Mouse (Mus musculus) kidney, postnatal 14 days (tissue): Measurements from ENCODE around the gene 9130213A22Rik.

Experiments used
- DNase-seq: peaks from one replicate; pipeline ENCODE4 v3.0.0; 2022; ENCODE audit warnings: mixed read lengths

Gene 9130213A22Rik

GRCm38 (mm10) chr11:69122336-69122951, at the start of gene 9130213A22Rik:
9130213A22Rik (minus strand) TSS chr11:69122589.
- DNase-seq: peak; percentile 93

GRCm38 (mm10) chr11:69171626-69172025, 49.2 kb upstream of the 9130213A22Rik start:
- peak; percentile 80 for DNase-seq

DNA sequence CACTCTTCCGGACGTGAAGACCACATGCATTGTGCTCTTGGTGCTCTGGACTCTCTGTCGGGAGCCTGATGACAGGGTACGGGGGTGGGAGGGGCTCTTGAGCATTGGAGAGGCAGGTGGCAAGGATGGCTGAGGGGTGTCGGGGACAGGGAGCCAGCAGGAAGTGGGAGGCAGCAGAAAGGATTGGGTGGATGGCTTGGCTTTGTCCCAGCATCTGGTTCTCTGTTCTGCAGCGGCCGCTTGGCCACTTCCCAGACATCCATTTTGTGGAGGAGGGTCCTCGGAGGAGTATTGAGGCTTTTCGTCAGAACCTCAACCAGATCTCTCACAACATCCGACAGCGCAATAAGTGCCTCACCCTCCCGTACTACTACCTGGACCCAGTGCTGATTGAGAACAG, 46.9 kb upstream of the 9130213A22Rik start:
- no peak for DNase-seq

DNA sequence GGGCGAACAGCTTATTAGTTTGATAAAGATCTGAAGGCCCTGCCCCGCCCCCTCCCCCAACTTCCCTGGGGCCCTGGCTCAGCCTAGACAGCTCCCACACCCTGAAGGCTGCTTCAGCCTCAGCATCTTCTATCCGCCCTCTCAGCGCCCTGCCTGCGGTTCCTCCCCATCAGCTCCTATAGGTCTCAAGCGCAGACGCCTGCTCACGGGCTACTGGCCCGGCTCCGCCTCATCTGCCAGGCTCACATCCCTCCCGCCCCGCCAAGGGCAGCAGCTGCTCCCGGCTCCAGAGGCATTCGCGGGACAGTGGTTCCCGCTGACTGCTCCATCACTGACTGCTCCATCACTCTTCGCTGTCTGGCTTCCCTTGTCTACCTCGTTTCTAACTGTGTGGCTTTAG, 34.4 kb upstream of the 9130213A22Rik start, which contains the start of gene Alox12b:
Gene Alox12b (plus strand): TSS at position 190 of the 400 bp plus-strand sequence.
- DNase-seq: no peak

- no peak for DNase-seq
Measured at GRCm38 (mm10) chr11:69155351-69155750, 33.0 kb upstream of the 9130213A22Rik start.

DNA sequence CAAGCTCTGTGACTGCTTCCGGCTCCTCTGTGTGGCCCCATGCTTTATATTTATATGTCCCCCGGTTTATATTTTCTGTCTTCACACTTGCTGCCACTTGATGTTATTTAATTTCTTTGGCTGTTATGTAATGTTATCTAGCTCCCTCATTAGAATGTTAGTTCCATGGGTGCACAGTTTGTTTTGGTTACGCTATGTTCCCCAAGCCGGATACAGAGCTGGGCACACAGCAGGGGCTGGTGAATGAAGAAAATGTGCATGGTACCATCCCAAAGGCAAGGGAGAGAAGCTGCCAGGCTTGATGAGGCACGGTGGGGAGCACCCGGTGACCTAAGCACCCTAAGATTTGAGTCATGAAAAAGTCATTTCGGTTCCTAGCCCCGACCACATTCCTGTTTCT, 31.4 kb upstream of the 9130213A22Rik start:
- no peak for DNase-seq

- no peak for DNase-seq
Measured at GRCm38 (mm10) chr11:69151004-69151403, 28.6 kb upstream of the 9130213A22Rik start.

GRCm38 (mm10) chr11:69150444-69150843, 28.1 kb upstream of the 9130213A22Rik start:
- DNase-seq: peak; percentile 71

DNA sequence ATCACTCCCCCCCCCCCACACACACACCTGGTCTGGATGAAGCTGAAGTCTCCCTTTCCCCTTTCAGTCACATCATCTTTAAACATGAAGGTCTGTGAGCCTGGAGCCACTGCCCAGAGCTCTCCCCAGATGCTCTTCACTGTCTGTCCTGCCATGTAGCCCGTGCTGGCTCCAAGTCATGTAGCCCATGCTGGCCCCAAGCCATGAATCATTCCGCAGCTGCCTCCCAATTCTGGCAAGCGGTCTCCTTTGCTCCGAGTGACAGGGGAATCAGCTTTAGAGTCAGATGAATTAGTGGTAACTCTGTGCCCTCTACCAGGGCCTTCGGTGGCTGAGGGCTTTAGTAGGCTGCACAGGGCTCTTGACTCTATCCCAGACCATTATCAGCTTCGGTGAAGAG, 27.3 kb upstream of the 9130213A22Rik start:
- no peak for DNase-seq

DNA sequence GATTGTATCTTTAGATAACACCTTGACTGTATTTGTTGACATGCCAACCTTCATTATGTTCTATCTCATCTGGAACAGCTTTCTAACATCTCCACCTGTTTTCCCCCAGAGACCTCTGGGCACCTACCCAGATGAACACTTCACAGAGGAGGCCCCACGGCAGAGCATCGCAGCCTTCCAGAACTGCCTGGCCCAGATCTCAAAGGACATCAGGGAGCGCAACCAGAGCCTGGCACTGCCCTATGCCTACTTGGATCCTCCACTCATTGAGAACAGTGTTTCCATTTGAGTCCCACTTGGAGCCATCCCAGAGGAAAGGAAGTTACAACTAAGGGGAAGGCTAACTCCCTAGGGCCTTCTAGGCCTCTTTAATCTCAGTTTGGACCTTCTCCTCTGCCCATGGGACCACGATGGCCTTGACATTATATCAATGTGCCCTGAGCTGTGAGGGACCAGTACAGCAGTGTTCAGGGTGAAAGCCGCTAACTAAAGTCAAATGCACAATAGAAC, 26.1 kb upstream of the 9130213A22Rik start:
- DNase-seq: no peak

- DNase-seq: no peak
Measured at GRCm38 (mm10) chr11:69147546-69147945, 25.2 kb upstream of the 9130213A22Rik start.

- no peak for DNase-seq
Measured at GRCm38 (mm10) chr11:69135361-69135760, 13.0 kb upstream of the 9130213A22Rik start.

DNA sequence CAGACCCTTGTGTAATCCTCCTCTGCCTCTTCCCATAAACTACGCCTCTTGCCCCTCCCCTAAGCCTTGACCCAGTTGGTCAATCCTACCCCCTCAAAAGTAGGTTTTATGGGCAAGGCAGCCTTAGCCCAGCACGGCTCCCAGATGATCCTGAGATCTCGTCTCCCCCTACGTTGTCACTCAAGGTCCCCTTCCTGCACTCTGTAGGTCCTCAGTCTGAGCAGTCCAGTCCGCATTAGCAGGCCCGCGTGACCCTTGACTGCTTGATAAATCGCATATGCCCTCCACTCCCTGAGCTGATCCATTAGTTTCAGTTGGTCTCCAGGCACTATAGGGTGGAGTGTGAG, 12.2 kb upstream of the 9130213A22Rik start:
- no peak for DNase-seq

DNA sequence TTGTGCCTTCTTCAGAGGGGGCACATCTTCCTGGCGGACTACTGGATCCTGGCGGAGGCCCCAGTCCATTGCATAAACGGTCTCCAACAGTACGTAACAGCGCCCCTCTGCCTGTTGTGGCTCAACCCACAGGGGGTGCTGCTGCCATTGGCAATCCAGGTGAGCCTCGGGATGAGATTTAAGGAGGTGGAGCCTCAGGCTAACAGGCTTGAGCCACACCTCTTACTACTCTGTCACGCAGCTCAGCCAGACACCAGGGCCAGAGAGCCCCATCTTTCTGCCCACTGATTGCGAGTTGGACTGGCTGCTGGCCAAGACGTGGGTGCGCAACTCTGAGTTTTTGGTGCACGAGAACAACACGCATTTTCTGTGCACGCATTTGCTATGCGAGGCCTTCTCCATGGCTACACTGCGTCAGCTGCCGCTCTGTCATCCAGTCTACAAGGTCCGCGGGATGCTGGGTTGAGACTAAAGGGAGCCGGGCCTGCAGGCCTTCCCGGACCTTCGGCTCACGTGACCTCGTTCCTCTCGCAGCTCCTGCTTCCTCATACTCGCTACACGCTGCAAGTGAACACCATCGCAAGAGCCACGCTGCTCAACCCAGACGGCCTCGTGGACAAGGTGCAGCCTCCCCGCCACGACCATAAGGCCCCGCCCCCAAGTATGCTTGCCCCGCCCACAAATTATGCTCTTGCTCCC, 11.7 kb upstream of the 9130213A22Rik start:
- DNase-seq: peak; percentile 64

- DNase-seq: no peak
Measured at GRCm38 (mm10) chr11:69133566-69133922, 11.2 kb upstream of the 9130213A22Rik start.

- no peak for DNase-seq
Measured at GRCm38 (mm10) chr11:69128426-69129122, 6.2 kb upstream of the 9130213A22Rik start.

DNA sequence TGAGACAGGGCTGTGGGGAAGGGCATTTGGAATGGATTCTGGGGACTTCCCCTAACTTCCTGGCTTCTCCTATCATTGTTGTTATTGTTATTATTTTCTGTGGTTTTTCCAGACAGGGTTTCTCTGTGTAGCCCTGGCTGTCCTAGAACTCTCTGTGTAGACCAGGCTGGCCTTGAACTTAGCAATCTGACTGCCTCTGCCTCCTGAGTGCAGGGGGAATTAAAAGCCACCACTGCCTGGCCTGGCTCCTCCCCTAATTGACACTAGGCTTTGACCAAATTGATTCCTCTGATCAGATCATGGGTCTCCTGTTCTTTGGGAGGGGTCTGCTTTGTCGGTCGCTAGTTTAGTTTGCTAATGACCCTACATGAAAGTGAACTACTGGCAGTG, 4.3 kb upstream of the 9130213A22Rik start:
- DNase-seq: no peak

DNA sequence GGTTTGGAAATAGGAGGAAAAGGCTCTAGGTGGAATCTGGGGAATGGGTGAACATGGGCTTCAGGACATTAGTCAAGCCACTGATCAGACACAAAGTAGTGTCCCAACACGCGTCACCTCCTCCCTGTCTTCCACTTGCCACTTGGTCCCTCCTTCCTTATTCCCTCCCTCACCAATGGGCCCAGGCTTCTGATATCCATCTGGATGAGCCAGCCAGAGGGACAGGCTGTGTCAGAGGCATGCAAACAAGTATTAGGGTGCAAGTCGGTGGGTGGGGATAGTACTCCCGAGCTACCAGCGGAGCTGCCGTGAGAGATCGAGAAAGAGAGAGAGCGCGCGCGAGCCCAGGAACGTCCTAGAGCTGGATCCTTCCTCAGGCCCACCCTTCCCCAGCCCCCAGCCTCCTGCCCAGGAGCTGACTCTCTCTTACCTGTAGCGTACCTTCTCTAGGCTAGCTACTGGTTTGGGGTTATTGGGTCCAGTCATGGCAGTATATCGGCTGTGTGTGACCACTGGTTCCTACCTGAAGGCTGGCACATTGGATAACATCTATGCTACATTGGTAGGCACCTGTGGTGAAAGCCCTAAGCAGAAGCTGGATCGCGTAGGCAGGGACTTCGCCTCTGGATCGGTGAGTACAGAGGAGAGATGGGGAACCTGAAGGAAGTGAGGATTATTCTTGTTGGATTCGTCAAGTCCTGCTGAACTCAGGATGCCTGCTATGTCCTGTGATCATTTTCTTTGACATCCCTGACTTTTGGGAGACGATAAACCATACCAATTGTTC, 3.7 kb upstream of the 9130213A22Rik start:
- DNase-seq: peak; percentile 20

- DNase-seq: no peak
Measured at GRCm38 (mm10) chr11:69125852-69125918, 3.3 kb upstream of the 9130213A22Rik start, which contains the start of gene Aloxe3. Aloxe3 (plus strand) TSS chr11:69125896.

- peak; percentile 90 for DNase-seq
Measured at GRCm38 (mm10) chr11:69125041-69125851, 2.9 kb upstream of the 9130213A22Rik start.

DNA sequence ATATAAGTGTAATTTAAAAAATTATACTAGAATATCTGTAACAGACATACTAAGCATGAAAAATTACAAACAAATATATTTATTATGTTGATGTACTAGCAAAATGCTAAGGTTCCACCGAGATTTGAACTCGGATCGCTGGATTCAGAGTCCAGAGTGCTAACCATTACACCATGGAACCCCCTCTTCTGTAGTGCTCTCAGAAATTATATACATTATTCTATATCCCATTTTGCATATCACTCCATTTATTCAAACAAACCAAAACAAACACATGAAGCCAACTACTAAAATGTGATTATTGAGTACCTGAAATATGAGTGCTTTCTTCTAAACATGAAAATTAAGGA, 2.1 kb upstream of the 9130213A22Rik start:
- DNase-seq: peak; percentile 75

DNA sequence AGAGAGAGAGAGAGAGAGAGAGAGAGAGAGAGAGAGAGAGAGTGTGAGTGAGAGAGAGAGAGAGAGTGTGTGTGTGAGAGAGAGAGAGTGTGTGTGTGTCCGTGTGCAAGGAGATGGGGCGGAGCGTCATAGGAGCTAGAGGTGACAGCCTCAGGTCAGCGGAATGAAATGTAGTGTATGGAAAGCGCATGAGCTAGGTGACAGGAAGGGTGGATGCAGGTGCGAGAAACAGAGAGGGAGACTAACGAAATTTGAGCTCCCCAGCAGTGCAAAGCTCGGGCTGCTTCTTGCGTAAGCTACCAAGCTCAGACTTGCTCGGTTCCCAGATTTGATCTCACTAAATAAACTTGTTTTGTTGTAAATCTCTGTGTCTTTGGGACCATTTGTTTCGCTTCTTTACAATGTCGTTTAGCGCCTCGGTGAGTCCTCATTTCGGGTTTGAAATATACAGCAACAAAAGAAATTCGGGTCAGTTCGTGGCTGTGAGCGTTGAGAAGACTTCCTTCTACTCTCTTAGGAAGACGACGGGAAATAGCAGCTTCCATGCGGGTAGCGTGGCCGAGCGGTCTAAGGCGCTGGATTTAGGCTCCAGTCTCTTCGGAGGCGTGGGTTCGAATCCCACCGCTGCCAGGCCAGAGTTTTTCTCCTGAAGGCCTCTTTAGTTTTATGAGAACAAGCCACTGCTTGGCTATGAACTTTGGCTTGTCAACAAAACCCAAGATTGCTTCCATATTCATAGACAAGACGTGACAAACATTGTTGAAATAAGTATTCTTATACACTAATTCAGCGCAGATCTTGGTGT, 1.5 kb upstream of the 9130213A22Rik start:
- DNase-seq: peak; percentile 92
